Mouse (Mus musculus) right cerebral cortex, adult 18-20 months (tissue): Measurements from ENCODE around the gene Scaf1.
A peak's percentile ranks its signal among the peaks of the same experiment; 100 is the strongest.

Experiments
- DNase-seq: peaks from one replicate; pipeline ENCODE4 v3.0.0; 2022; ENCODE audit warnings: mixed read lengths

The Scaf1 gene

DNA sequence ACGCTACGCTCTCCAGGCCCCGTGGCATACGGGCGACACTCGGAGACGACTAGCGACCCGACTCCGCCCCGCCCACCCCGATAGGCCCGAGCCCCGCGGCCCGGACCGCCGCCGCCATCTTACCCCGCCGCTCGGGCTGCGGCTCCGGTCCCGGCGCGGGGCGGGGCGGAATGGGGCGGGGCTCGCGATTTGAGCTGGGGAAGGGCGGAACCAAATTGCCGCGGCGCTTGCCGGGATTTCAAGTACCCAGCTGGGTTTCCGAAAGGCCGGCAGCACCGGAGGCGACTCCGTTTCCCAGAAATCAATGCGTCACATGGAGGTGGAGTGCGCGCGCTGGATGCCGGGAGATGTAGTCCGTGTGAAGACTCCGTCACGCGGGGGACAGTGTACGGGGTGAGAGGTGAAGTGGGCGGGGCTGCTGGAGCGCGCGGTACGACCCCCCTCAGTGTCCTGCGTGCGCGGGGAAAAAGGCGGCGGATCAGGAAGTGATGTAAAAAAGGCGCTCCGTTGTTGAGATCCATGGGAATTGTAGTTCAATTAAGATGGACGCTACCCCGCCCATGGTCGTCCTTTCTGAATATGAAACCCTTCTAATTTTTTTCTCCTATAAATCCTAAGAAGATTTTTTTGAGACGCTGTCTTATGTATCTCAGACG lies at the start of gene Scaf1:
TSS of gene Scaf1 (minus strand) at position 407 of the 656 bp plus-strand sequence.
- peak; percentile 100 for DNase-seq

DNA sequence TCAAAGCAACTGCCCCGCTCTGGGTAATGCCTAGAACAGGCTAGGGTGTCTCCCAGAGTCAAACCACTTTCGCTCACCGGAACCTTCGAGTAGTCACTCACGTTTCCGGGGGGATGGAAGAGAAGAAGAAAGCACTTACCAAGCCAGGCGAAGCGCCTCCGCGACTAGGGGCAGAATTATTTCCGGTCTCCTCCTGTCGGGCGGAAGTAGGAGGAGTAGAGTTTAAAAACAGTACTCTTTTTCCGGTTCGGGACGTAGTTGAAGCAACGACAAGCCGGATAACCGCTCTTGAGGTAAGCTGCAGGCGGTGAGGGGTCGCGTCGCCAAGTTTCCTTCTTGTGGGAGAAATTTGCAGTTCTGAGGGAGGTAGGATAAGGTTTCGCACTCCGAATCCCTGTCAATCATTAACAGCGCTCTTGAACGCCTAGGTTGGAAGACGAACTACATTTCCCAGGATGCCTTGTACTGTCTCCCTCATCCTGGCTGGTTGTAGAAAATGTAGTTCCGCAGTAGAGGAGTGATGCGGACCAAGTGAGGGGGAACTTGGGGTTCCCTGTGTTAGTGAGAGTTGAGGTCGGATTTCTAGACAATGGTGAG lies 46.2 kb upstream of the Scaf1 start, which contains the start of the genes Nosip and Prrg2:
TSS of gene Nosip (plus strand) at position 191 of the 597 bp plus-strand sequence.
TSS of gene Prrg2 (minus strand) at position 439 of the 597 bp plus-strand sequence.
- peak; percentile 95 for DNase-seq

DNA sequence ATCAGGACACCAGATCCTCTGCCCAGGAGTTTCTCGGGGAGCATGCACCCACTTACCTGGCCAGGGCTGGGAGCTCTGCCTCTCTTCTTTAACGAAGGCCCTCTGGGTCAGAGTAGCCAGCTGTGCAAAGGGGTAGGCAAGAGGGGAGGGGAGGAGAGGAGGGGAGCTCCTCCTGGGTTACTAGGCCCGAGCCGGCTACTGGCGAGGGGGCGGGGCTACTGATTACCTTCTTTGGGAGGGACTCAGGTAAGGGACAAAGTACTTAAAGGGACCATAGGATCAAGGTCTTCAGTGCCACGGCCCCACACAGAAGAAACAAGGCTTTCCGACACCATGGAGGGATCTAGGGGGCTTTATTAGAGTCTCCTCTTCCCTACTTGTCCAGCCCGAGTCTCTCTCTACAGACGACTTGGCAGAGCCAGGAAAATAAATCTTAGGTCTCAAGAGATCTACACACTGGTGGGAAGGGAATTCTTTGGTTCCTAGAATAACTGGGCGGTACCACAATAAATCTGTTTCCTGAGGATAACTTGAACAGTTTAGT lies 45.4 kb upstream of the Scaf1 start:
- no peak for DNase-seq

DNA sequence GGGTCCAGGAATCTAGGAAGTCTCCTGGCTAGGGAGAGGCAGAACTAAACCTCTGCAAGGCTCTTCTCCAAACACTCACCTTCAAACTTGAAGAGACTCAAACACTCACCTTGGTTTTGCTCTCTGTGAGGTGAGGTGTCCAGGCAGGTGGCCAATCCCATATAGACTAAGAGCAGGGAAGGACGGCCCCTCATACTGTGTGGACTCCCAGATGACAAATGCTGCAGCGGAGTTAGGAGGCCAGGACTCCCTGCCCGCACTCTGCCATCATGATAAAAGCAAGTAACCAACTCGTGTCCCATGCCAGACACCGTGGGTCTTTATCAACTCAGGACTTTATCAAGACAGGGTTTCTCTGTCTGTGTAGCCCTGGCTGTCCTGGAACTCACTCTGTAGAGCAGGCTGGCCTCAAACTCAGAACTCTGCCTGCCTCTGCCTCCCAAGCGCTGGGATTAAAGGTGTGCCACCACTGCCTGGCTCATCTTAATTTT lies 44.5 kb upstream of the Scaf1 start:
- DNase-seq, result no peak

DNA sequence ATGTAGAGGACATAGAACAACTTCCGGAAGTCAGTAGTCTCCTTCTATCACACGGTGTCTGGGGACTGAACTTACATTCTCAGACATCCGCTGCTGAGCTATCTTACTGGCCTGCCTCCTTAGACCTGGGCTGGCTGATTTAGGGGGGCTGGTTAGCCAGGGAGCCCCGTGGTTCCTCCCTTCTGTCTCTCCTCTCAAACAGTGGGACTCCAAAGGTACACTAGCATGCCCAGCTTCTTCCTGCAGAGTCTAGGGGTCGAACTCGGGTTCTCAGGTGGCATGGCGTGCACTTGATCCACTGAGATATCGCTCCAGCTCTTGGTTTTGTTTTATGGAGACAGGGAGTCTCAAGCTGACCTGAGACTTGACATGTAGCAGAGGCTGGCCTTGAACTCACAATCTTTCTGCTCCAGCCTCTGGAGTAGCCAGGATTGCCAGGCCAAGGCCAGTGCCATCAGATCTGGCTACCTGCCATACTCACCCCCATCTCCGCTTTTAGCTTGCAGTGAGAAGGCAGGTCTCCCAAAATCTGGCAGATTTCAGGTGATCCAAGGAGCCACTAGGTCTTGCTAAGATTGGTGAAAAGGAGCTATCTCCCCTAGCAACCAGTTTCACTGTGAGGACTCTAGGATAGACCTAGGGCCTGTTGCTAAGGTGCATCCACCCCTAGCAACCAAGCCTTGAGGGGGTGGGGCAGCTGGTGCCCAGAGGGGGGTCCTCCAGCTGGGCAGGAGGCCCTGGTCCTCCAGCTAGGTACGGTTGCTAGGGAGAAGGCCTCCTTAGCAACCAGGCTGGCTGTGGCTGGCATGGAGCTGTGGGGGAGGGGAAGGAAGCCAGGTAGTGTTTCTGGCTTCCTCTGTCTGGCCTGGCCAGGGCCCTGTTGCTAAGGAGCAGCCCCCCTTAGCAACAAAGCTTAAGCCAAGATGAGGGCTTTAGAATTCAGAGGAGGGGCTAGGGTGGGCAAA lies 42.7 kb upstream of the Scaf1 start:
- DNase-seq, result no peak

DNA sequence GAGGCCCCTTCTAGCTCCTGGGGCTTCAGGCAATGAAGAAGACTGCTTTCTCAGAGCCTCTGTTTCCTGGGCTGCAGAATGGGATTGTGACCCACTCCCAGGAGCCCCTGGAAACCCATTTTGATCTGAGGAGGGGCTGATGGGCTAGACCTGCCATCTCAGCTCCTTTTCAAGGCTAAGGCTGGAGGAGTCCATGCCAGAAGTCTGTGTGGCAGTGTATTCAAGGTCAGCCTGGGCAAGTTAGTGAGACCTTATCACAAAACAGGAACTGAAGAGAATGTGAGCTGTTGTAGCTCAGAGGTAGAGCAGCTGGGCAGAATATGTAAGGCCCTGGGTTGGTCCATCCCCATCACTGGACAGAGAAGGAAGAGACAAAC lies 40.8 kb upstream of the Scaf1 start:
- DNase-seq, result no peak

DNA sequence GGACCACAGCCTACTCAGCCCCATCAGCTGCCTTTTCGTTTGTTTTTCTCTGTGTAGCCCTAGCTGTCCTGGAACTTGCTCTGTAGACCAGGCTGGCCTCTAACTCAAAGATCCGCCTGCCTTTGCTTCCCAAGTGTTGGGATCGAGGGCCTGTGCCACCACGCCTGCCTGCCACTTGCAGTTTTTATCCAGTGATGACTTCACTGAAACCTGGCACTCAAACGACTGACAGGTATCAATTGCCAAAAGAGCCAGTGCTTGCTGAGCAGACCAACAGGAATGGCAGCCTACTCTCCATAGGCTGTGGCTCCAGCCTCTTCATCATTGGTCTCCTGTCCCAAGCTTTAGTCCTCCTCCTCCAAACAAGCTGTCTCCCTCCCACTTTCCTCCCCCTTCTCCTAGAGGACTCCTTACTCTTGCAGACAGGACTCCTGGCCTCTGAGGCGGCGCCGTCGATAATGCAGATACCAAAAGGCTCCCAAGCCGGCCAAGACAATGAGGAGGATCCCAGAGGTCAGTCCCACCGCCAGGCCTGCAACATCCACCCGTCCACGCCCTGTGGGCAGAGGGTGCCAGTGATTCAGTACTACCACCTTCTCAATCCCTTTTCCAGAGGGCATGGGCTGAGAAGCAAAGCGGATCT lies 40.3 kb upstream of the Scaf1 start:
- no peak for DNase-seq

DNA sequence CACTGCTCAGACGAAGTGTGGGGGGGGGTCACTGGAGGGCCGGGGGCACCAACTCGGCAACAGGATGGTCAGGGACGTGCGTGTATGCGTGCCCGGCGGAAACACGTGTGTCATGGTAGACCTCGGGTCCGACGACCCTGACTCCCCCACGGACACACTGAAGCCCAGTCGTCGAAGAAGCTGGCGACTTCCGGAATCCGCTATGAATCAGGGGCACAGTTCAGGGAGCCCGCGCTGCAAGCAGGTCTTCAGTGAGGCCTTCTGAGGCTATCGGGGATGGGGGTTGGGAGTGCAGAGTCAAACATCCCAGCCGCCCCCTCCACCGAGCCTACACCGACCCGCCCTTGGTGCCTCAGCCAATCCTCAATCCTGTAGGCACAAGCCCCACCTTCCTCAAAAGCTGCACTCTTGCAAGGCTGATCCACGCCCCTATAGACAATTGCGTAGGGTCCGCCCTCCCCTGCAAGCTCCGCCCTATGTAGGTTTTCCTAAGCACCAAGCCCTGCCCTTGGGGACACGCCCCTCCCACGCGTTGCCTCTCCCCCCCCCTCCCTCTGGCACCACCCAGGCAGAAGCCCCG lies 37.9 kb upstream of the Scaf1 start:
- peak; percentile 96 for DNase-seq

DNA sequence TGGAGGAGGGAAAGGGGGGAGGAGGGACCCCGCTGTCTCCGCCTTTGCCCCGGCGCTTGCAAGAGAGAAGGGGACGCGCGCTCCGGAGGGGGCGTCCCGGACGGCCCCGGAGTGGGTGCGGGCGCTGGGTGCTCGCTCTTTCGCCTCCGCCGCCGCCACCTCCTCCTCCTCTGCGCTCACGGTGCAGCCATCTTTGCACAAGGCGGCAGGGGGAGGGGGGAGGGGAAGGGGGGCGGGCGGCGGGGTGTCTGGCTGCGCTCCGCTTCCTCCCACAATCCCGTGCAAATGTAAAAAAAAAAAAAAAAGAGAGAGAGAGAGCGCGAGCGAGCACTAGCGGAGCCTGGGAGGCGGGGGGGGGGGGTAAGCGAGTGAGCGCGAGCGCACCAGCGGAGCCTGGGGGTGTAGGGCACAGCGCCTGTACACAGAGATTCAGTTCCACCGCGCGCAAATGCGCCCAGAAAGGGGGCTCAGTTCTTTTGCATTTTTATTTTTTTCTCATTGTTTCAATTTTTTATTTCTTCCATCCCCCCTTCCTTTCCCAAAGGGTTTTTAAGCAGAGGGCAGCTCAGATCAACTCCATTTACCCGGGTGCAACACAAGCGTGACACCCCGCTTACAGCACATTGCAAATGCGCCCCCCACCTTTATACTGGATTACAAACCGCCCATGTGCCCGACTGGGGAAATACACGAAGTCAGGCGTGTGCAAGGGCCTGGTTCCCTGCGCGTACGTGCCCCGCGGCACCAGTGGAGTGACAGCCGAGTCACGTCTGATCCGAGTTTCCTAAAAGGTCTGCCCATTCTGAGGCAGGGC lies 37.2 kb upstream of the Scaf1 start:
- DNase-seq, result peak; percentile 77

DNA sequence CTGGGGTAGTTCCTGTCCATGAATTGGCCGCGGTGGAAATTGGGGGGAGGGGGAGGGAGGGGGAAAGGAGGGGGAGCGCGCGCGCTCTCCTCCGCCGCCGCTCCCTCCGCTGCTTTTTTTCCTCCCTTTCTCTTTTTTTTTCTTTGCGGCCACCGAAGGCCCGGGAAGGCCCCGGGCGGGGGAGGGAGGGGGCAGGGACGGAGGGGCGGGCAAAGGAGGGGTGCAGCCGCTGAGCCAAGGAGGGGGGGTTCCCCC lies 36.6 kb upstream of the Scaf1 start, which contains the start of gene Prr12:
TSS of gene Prr12 (minus strand) at position 20 of the 255 bp plus-strand sequence.
- no peak for DNase-seq

DNA sequence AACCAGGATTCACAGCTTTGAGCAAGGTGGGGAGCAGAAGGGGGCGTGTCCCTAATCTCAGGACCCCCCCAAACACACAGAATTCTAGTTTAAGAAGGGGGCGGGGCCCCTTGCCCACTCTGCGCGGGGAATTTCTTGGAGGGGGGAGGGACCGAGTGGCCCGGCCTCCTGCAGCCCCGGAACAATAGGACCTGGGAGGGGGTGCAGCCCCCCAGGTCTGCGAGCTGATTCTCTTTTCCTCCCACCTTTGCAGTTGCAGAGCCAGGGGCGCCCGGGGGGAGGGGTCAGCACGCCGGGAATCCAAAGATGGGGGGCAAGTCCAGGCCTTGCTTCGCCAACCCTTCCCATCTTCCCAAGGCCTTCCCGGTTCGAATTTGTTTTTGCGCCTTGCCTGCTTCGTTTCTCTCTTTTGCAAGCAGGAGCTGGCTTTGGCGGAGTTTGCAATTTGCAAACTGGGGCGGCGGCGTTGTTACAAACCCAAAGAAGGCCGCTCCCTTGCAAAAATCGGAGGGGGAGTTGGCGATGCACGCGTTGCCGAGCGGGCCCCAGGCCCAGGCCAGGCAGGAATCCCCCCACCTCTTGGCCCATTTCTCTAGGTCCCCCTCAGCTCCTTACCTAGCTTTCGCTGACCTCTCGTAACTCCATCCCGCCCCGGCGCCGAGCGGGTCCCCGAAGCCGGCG lies 36.2 kb upstream of the Scaf1 start:
- DNase-seq, result peak; percentile 64

DNA sequence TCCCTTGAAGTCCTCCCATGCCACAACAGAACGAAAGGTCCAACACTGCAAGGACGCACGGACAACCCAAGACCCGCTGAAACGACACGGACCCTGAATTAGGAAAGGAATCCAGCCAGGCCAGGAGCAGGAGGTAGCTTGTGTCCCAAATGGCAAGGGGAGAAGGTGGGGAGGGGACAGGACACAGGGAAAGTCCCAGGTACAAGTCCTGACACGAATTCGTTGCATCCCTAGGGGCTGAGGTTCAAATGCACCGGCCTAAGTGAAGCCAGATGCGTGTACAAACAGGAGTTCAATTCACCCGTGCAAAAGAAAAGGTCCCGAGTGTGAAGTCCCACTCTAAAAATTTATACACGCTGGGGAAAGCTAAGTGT lies 35.4 kb upstream of the Scaf1 start:
- DNase-seq, result no peak

DNA sequence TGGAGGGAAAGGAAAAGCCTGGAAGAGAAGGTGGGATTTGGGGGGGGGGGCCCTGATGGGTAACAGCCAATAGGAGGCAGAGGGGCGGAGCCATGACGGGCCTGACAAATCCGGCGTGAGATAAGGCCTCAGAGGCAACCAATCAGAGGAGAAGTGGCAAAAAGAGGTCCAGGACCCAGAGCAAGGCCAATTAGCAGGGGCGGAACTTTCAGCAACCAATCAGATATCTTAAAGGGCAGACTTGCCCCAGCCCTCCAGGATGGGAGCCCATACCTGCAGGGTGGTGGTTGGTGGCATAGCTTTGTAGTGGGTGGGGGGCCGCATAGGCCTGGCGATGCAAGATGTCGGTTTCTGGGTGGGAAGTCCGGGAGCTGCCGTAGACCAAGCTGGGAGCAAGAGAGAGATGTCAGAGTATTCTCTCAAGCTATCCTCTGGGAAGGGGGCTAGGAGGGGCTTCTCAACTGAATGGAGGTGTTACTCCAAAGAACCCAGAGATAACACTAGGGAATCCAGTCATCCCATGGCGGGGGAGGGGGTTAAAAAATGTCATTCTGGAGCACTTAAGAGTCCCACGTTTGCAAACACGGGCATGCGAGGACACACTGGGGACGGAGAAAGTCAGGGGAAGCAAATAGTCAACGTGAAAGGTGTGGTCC lies 34.9 kb upstream of the Scaf1 start:
- peak; percentile 82 for DNase-seq

DNA sequence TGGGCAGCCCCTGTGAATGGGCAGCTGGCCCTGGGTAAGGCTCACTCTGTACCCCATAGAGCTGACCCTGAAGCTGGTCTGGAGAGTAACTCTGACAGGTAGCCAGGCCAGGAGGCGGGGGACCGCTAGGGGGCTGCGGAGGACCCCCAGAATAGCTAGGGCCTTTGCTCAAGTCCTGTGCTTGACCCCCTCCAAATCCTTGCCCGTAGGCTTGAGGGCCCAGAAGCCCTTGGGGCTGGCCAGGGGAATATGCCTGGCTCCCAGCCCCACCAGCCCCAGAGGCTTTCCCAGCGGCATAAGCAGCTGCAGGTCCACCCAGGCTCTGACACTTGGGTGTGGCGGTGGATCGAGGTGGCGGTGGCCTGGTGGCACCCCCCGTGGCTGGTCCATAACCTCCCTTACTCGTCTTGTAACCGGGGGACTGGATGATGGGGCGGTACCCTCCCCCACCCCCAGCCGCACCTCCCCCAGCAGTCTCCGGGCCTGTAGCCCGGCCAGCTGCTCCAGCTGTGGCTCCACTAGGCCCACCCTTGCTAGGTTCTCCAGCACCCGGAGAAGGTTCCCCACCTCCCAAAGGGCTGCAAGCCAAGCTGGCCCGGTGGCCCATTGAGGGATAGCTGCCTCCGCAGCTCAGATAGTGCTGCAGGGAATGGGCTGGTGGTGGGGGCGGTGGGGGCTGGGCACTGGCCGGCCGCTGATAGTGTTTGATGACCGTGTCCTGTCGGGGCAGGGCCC lies 32.9 kb upstream of the Scaf1 start:
- no peak for DNase-seq

DNA sequence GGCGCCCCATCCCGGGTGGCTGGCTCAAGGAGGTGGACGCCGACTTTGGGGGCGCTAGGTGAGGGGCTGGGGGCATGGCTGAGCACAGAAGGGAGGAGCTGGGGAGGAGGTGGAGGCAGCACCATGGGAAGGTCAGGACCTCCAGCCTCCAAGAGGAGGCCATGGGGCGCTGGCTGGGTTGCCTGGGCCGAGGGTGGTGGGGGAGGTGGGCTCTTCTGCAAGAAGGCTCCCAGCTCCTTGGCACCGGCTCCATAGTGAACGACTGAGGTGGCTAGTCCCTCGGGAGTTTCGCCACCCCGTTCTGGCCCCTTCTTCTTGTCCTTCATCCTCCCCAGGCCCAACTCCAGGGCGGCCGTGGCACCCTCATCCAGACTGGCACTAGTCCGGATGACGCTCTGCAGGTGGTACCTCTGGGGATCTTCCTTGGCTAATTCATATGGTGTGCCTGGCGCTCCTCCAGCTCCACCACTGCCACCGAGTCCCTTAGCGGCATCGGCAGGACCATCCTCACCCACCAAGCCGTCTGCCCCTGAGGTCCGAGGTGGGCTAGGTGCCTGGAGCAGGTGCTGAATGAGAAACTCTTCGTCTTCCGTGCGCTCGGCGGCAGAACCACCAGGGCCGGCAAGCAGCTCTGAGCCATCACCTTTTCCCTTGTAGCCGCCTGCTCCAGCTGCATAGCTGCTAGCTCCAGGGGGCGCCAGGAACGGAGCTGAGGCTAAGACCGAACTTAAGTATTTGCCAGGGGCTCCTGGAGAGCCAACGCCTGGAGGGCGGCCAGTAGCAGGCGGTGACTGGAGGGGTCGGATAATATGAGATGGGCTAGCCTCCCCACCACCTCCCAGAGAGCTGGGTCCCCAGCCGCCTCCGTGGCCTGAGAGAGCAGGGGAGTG lies 32.1 kb upstream of the Scaf1 start:
- no peak for DNase-seq

DNA sequence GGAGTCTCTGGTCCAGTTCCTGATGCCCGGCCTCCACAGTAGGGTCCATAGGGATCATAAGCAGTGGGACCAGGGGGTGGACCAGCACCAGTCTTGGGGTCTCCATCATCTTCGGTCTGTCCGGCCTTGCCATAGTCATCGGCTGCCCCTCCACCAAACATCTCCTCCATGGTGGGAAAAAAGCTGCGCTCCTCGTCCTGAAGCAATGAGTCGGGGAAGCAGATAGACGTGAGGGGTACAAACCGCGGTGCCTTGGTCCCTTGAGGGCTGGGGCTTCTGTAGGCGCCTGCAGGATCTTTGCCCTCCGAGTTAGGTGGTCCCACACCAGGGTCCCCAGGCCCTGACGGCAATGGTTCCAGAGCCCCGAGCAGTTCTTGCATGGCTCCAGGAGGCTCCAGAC lies 31.3 kb upstream of the Scaf1 start:
- DNase-seq, result no peak

DNA sequence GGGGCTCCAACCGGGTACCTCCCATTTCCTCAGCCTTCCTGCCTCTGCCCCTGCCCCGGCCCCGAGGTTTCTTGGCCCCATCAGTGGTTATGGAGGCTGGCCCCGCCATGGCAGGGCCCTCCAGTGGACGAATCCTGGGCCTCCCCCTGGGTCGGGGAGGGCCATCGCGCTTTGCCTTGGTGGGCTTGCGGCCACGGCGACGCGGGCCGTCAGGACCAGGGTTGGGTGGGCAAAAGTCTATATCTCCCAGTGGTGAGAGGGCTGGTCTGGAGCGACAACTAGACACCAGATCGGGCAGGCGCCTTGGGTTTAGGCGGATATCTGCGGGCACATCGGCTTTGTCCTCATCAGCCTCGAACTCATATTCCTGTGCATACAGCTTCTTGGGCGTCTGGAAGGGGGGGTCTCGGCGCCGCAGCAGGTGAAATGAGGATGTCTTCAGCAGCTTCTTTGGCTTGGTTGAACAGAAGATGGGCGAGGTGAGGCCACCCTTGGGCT lies 30.7 kb upstream of the Scaf1 start:
- DNase-seq, result no peak

DNA sequence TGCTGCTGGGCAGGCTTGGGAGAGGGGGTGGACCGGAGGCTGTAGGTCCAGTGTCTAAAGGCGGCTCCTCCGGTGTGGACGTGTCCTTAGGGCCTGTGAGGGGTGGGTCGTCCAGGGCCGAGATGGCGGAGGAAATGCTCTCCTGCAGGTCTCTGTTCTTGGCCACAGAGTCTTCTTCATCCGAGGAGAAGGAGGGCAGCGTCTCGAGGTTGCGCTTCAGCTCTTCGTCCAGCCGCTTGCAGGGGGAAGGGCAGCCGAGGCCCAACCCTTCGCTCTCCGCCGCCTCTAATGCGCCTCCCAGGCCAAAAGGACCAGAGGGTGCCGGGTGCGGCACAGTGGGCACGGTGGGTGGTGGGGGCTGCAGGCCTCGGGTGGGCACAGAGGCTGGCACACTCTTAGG lies 29.6 kb upstream of the Scaf1 start:
- no peak for DNase-seq
